Mouse (Mus musculus) ES-E14 (cell line): ENCODE results near the gene Shb.

Experiments used
- HCFC1 ChIP-seq: IDR thresholded peaks from 2 replicates; pipeline ENCODE4 v1.6.1; 2012; ENCODE audit warnings: low read length, inconsistent platforms, borderline replicate concordance; ENCODE audit not compliant: insufficient read depth
- MAFK ChIP-seq: IDR thresholded peaks from 2 replicates; pipeline ENCODE4 v1.6.1; 2014; ENCODE audit warnings: mild to moderate bottlenecking, low read depth, low read length, inconsistent platforms; ENCODE audit not compliant: insufficient read depth
- ZC3H11A ChIP-seq: IDR thresholded peaks from 2 replicates; pipeline ENCODE4 v1.6.1; 2012; ENCODE audit warnings: low read depth, mild to moderate bottlenecking, inconsistent platforms, low read length, borderline replicate concordance

- TF ChIP-seq ZC3H11A (no peak), MAFK (no peak), HCFC1 (no peak)
These were observed 65.0 kb downstream of the Shb start for GRCm38 (mm10) chr4:45467115-45467912.
